Mouse (Mus musculus) midbrain, embryonic 10.5 days (tissue): ENCODE results near the gene Lgr4. TPM values are rescaled to one million over a fixed set of nuclear protein-coding genes. Genes with fewer than 3 reads are reported as not detected.
A peak's percentile ranks its signal among the peaks of the same experiment; 100 is the strongest.

Source experiments
- DNase-seq: peaks from one replicate; pipeline ENCODE4 v3.0.0-alpha.2; 2017; ENCODE audit warnings: low spot score
- H3K27ac ChIP-seq: fragments of 300-500 bp; sonication (generic); replicated peaks from 2 replicates; pipeline ENCODE4 v1.5.1; 2016; ENCODE audit warnings: mild to moderate bottlenecking
- H3K27me3 ChIP-seq: fragments of 300-500 bp; sonication (generic); 2 replicates; pipeline ENCODE4 v1.6.1; 2016; ENCODE audit warnings: low read depth, mild to moderate bottlenecking; ENCODE audit not compliant: poor library complexity, severe bottlenecking
- H3K36me3 ChIP-seq: fragments of 300-500 bp; sonication (generic); 2 replicates; pipeline ENCODE4 v1.6.1; 2016; ENCODE audit warnings: mild to moderate bottlenecking, moderate library complexity
- H3K4me1 ChIP-seq: fragments of 300-500 bp; sonication (generic); 2 replicates; pipeline ENCODE4 v1.6.1; 2016
- H3K4me3 ChIP-seq: fragments of 300-500 bp; sonication (generic); 2 replicates; pipeline ENCODE4 v1.5.1; 2016; ENCODE audit warnings: mild to moderate bottlenecking, moderate library complexity
- H3K9me3 ChIP-seq: fragments of 300-500 bp; sonication (generic); replicated peaks from 2 replicates; pipeline ENCODE4 v1.6.1; 2016; ENCODE audit warnings: mild to moderate bottlenecking
- WGBS: fragments of 180-500 bp; shearing (Covaris S2); methylation state at CpG from one replicate; pipeline ENCODE4 v1.1.7; 2016; 5-methylcytosine and 5-hydroxymethylcytosine counted together
- polyA plus RNA-seq: library from polyadenylated mRNA; unstranded; fragments of >200 nt; fragmentation: Nextera tagmentation; extraction: Ambion mirVana; gene quantifications from 2 replicates; pipeline ENCODE4 v1.2.1, GENCODE M21; 2016

Lgr4 gene
- polyA plus RNA-seq, 1 experiment from 2014 or later = 12.7 TPM

- WGBS = 85% methylated on average over 2 of the region's 2 CpGs
- H3K4me1 ChIP-seq = no peaks in the 10 kb centered on the region
- H3K4me3 ChIP-seq = no peak overlapping the region
- no peaks in the 10 kb centered on the region for H3K36me3 ChIP-seq
- H3K27me3 ChIP-seq = no peaks in the 10 kb centered on the region
- no peak for DNase-seq
- no peak overlapping the region for H3K27ac ChIP-seq
- 0 out of 2 replicates have a peak, but pooled peaks cover 13% of the 10 kb centered on the region for H3K9me3 ChIP-seq
Measured at GRCm38 (mm10) chr2:109909122-109909521, 8.3 kb upstream of the Lgr4 start.

- Histone ChIP-seq H3K27me3 (no peaks in the 10 kb centered on the region), H3K4me1 (peaks cover 7% of the 10 kb centered on the region), H3K4me3 (no peak overlapping the region), H3K27ac (no peak overlapping the region), H3K36me3 (no peaks in the 10 kb centered on the region), H3K9me3 (0 out of 2 replicates have a peak, but pooled peaks cover 13% of the 10 kb centered on the region)
- no peak for DNase-seq
- 92% methylated on average over 8 of the region's 8 CpGs for WGBS
Measured at GRCm38 (mm10) chr2:109912216-109912615, 5.2 kb upstream of the Lgr4 start.

GRCm38 (mm10) chr2:109912766-109913165 lies 4.7 kb upstream of the Lgr4 start:
- WGBS = 84% methylated on average over 12 of the region's 12 CpGs
- no peak for DNase-seq
- peaks cover 7% of the 10 kb centered on the region for H3K4me1 ChIP-seq
- H3K27me3 ChIP-seq = no peaks in the 10 kb centered on the region
- H3K4me3 ChIP-seq = no peak overlapping the region
- no peaks in the 10 kb centered on the region for H3K36me3 ChIP-seq
- H3K9me3 ChIP-seq = 0 out of 2 replicates have a peak, but pooled peaks cover 13% of the 10 kb centered on the region
- H3K27ac ChIP-seq = no peak overlapping the region

GRCm38 (mm10) chr2:109913241-109913640 lies 4.2 kb upstream of the Lgr4 start:
- H3K27ac ChIP-seq = no peak overlapping the region
- H3K27me3 ChIP-seq = no peaks in the 10 kb centered on the region
- 0 out of 2 replicates have a peak, but pooled peaks cover 13% of the 10 kb centered on the region for H3K9me3 ChIP-seq
- H3K36me3 ChIP-seq = no peaks in the 10 kb centered on the region
- WGBS = 74% methylated on average over 8 of the region's 8 CpGs
- no peak for DNase-seq
- peaks cover 10% of the 10 kb centered on the region for H3K4me1 ChIP-seq
- no peak overlapping the region for H3K4me3 ChIP-seq

GRCm38 (mm10) chr2:109914601-109915000 lies 2.8 kb upstream of the Lgr4 start:
- no peak overlapping the region for H3K4me3 ChIP-seq
- H3K36me3 ChIP-seq = no peaks in the 10 kb centered on the region
- H3K9me3 ChIP-seq = 0 out of 2 replicates have a peak, but pooled peaks cover 13% of the 10 kb centered on the region
- H3K27ac ChIP-seq = no peak overlapping the region
- peaks cover 8% of the 10 kb centered on the region; the same call in 1 of the 2 replicates for H3K27me3 ChIP-seq
- peaks cover 24% of the 10 kb centered on the region for H3K4me1 ChIP-seq
- DNase-seq = no peak

GRCm38 (mm10) chr2:109916782-109917495 lies 508 bp upstream of the Lgr4 start:
- DNase-seq = no peak
- Histone ChIP-seq H3K36me3 (no peaks in the 10 kb centered on the region), H3K4me1 (peaks cover 44% of the 10 kb centered on the region), H3K9me3 (0 out of 2 replicates have a peak, but pooled peaks cover 4% of the 10 kb centered on the region), H3K27me3 (peaks cover 21% of the 10 kb centered on the region), H3K27ac (0 out of 2 replicates have a peak overlapping the region, but pooled peaks have one; percentile 97), H3K4me3 (peak overlapping the region; percentile 89)
- WGBS = under 1% methylated on average over 11 of the region's 11 CpGs

- Histone ChIP-seq H3K36me3 (no peaks in the 10 kb centered on the region), H3K4me3 (peak overlapping the region; percentile 89), H3K27me3 (peaks cover 21% of the 10 kb centered on the region), H3K9me3 (no peaks in the 10 kb centered on the region), H3K27ac (peak overlapping the region; percentile 97), H3K4me1 (peaks cover 48% of the 10 kb centered on the region)
- DNase-seq = peak; percentile 48
- 6% methylated on average over 22 of the region's 22 CpGs for WGBS
Measured at GRCm38 (mm10) chr2:109918592-109919262, 1.3 kb downstream of the Lgr4 start.

- Histone ChIP-seq H3K4me1 (peaks cover 51% of the 10 kb centered on the region), H3K4me3 (peak overlapping the region; percentile 89), H3K27ac (peak overlapping the region; percentile 55; the same call in 1 of the 2 replicates), H3K9me3 (no peaks in the 10 kb centered on the region), H3K27me3 (peaks cover 21% of the 10 kb centered on the region), H3K36me3 (peaks cover under 1% of the 10 kb centered on the region; the same call in 1 of the 2 replicates)
- WGBS = 68% methylated on average over 7 of the region's 7 CpGs
- DNase-seq = no peak
Measured at GRCm38 (mm10) chr2:109920471-109920870, 3.0 kb downstream of the Lgr4 start.

GRCm38 (mm10) chr2:109921298-109922035 lies 4.0 kb downstream of the Lgr4 start:
- no peak for DNase-seq
- Histone ChIP-seq H3K27ac (no peak overlapping the region), H3K4me1 (peaks cover 50% of the 10 kb centered on the region), H3K27me3 (peaks cover 21% of the 10 kb centered on the region), H3K4me3 (no peak overlapping the region), H3K9me3 (no peaks in the 10 kb centered on the region), H3K36me3 (peaks cover 8% of the 10 kb centered on the region)
- WGBS = 84% methylated on average over 8 of the region's 8 CpGs

- Histone ChIP-seq H3K4me3 (no peak overlapping the region), H3K27me3 (peaks cover 21% of the 10 kb centered on the region), H3K27ac (no peak overlapping the region), H3K9me3 (no peaks in the 10 kb centered on the region), H3K36me3 (peaks cover 11% of the 10 kb centered on the region), H3K4me1 (peaks cover 44% of the 10 kb centered on the region)
- no peak for DNase-seq
- 96% methylated on average over 3 of the region's 3 CpGs for WGBS
Measured at GRCm38 (mm10) chr2:109922306-109922705, 4.9 kb downstream of the Lgr4 start.

- no peak overlapping the region for H3K27ac ChIP-seq
- no peak for DNase-seq
- no peaks in the 10 kb centered on the region for H3K9me3 ChIP-seq
- peaks cover 11% of the 10 kb centered on the region for H3K36me3 ChIP-seq
- H3K27me3 ChIP-seq = peaks cover 21% of the 10 kb centered on the region
- peaks cover 43% of the 10 kb centered on the region for H3K4me1 ChIP-seq
- no peak overlapping the region for H3K4me3 ChIP-seq
- WGBS = 86% methylated on average over 3 of the region's 3 CpGs
Measured at GRCm38 (mm10) chr2:109923031-109923430, 5.6 kb downstream of the Lgr4 start.

GRCm38 (mm10) chr2:109923945-109924344 lies 6.5 kb downstream of the Lgr4 start:
- Histone ChIP-seq H3K27ac (no peak overlapping the region), H3K4me1 (peaks cover 34% of the 10 kb centered on the region), H3K4me3 (no peak overlapping the region), H3K36me3 (peaks cover 11% of the 10 kb centered on the region), H3K27me3 (peaks cover 18% of the 10 kb centered on the region), H3K9me3 (no peaks in the 10 kb centered on the region)
- DNase-seq = no peak
- 87% methylated on average over 3 of the region's 3 CpGs for WGBS
